Mouse (Mus musculus) liver, postnatal 0 days (tissue): ENCODE data around the gene S100a6. TPM values are rescaled to one million over a fixed set of nuclear protein-coding genes. Genes with fewer than 3 reads are reported as not detected.

ENCODE experiments used
- ATAC-seq: fragments of 200-750 bp; cut with Nextera tagmentation; 2 replicates; pipeline ENCODE4 v1.8.0; 2017; ENCODE audit warnings: mild to moderate bottlenecking, moderate library complexity
- DNase-seq: peaks from one replicate; pipeline ENCODE4 v3.0.0-alpha.2; 2016
- H3K27ac ChIP-seq: fragments of 300-500 bp; sonication (generic); 2 replicates; pipeline ENCODE4 v1.5.1; 2014; ENCODE audit warnings: antibody characterized with exemption, moderate library complexity, mild to moderate bottlenecking, low read depth
- H3K27me3 ChIP-seq: fragments of 300-500 bp; sonication (generic); 2 replicates; pipeline ENCODE4 v1.6.1; 2014; ENCODE audit warnings: low read length, control low read depth, mixed read lengths; ENCODE audit not compliant: insufficient read depth
- H3K36me3 ChIP-seq: fragments of 300-500 bp; sonication (generic); replicated peaks from 2 replicates; pipeline ENCODE4 v1.6.1; 2014; ENCODE audit warnings: mild to moderate bottlenecking, control low read depth, low read length, moderate library complexity, mixed read lengths; ENCODE audit not compliant: insufficient read depth
- H3K4me1 ChIP-seq: fragments of 300-500 bp; sonication (generic); 2 replicates; pipeline ENCODE4 v1.6.1; 2014; ENCODE audit warnings: antibody characterized with exemption, mild to moderate bottlenecking, control low read depth; ENCODE audit not compliant: insufficient read depth
- H3K4me2 ChIP-seq: fragments of 300-500 bp; sonication (generic); 2 replicates; pipeline ENCODE4 v1.6.1; 2014; ENCODE audit warnings: low read depth, mild to moderate bottlenecking, low read length, moderate library complexity, mixed read lengths
- H3K4me3 ChIP-seq: fragments of 300-500 bp; sonication (generic); 2 replicates; pipeline ENCODE4 v1.5.1; 2014; ENCODE audit warnings: low read depth, low read length
- H3K9ac ChIP-seq: fragments of 300-500 bp; sonication (generic); replicated peaks from 2 replicates; pipeline ENCODE4 v1.6.1; 2014; ENCODE audit warnings: mild to moderate bottlenecking, moderate library complexity
- H3K9me3 ChIP-seq: fragments of 300-500 bp; sonication (generic); 2 replicates; pipeline ENCODE4 v1.6.1; 2016; ENCODE audit warnings: mild to moderate bottlenecking, control low read depth, low read length, mixed read lengths
- CTCF ChIP-seq: sonication (generic); IDR thresholded peaks from 2 replicates; pipeline ENCODE4 v1.5.1; 2016; ENCODE audit warnings: antibody characterized with exemption, low read depth
- EP300 ChIP-seq: IDR thresholded peaks from 2 replicates; pipeline ENCODE4 v1.6.1; 2016; ENCODE audit warnings: antibody characterized with exemption, low read depth, mild to moderate bottlenecking
- WGBS: fragments of 180-500 bp; shearing (Covaris S2); extraction: QIAGEN DNeasy Blood & Tissue Kit; methylation state at CpG from one replicate; pipeline ENCODE4 v1.1.7; 2014; ENCODE audit not compliant: insufficient replicate concordance; 5-methylcytosine and 5-hydroxymethylcytosine counted together
- polyA plus RNA-seq: library from polyadenylated mRNA; unstranded; fragments of >200 nt; fragmentation: Nextera tagmentation; extraction: Ambion mirVana; gene quantifications from 2 replicates; pipeline ENCODE4 v1.2.1, GENCODE M21; 2015

Gene S100a6
- polyA plus RNA-seq, 1 experiment from 2014 or later: 55.6 TPM

GRCm38 (mm10) chr3:90653717-90654116, 41.0 kb downstream of the S100a6 start, which contains the start of gene S100a7a:
Gene S100a7a (plus strand): TSS chr3:90654017.
- no peaks in the 10 kb centered on the region for H3K36me3 ChIP-seq
- peak; percentile 2 for DNase-seq
- ATAC-seq: no peak
- H3K4me3 ChIP-seq: no peak within 1 kb of the TSS
- no peak within 1 kb of the TSS for H3K9ac ChIP-seq
- no peak within 1 kb of the TSS for H3K27ac ChIP-seq
- TF ChIP-seq CTCF (no peak), EP300 (no peak)
- H3K4me1 ChIP-seq: no peaks in the 10 kb centered on the region
- no peaks in the 10 kb centered on the region for H3K9me3 ChIP-seq
- no peak within 1 kb of the TSS for H3K4me2 ChIP-seq
- no peaks in the 10 kb centered on the region for H3K27me3 ChIP-seq

GRCm38 (mm10) chr3:90657405-90657804, 44.7 kb downstream of the S100a6 start:
- H3K4me3 ChIP-seq: no peak overlapping the region
- no peaks in the 10 kb centered on the region for H3K4me1 ChIP-seq
- no peak for TF ChIP-seq EP300
- TF ChIP-seq CTCF: peak; percentile 53
- 52% methylated on average over 4 of the region's 4 CpGs for WGBS
- H3K9ac ChIP-seq: no peak overlapping the region
- ATAC-seq: no peak
- peak; percentile 23 for DNase-seq
- H3K9me3 ChIP-seq: no peaks in the 10 kb centered on the region
- H3K27ac ChIP-seq: no peak overlapping the region
- no peaks in the 10 kb centered on the region for H3K27me3 ChIP-seq
- H3K4me2 ChIP-seq: no peak overlapping the region; the same call in 1 of the 2 replicates
- no peaks in the 10 kb centered on the region for H3K36me3 ChIP-seq

- Histone ChIP-seq H3K27me3 (no peaks in the 10 kb centered on the region), H3K4me1 (no peaks in the 10 kb centered on the region), H3K27ac (peak overlapping the region; percentile 57), H3K4me2 (peak overlapping the region; percentile 5), H3K36me3 (no peaks in the 10 kb centered on the region), H3K9ac (no peak overlapping the region), H3K4me3 (no peak overlapping the region), H3K9me3 (no peaks in the 10 kb centered on the region)
- TF ChIP-seq EP300 (peak; percentile 71; the same call in 1 of the 2 replicates), CTCF (no peak)
- peak; percentile 43 for ATAC-seq
- peak; percentile 38 for DNase-seq
These were observed 46.8 kb downstream of the S100a6 start for GRCm38 (mm10) chr3:90659364-90660044.

- Histone ChIP-seq H3K4me1 (no peaks in the 10 kb centered on the region), H3K27me3 (no peaks in the 10 kb centered on the region), H3K4me3 (no peak overlapping the region), H3K9ac (no peak overlapping the region), H3K27ac (no peak overlapping the region), H3K4me2 (no peak overlapping the region), H3K9me3 (no peaks in the 10 kb centered on the region), H3K36me3 (no peaks in the 10 kb centered on the region)
- TF ChIP-seq EP300: no peak
- peak; percentile 60 for TF ChIP-seq CTCF
- no peak for ATAC-seq
- 55% methylated on average over 2 of the region's 2 CpGs for WGBS
- DNase-seq: no peak
These were observed 51.5 kb downstream of the S100a6 start for GRCm38 (mm10) chr3:90664219-90664618.

- Histone ChIP-seq H3K36me3 (no peaks in the 10 kb centered on the region), H3K9ac (peak within 1 kb of the TSS; percentile 50), H3K4me1 (no peaks in the 10 kb centered on the region), H3K4me2 (peak within 1 kb of the TSS; percentile 7; the same call in 1 of the 2 replicates), H3K4me3 (peak within 1 kb of the TSS; percentile 38), H3K27ac (peak within 1 kb of the TSS; percentile 69), H3K27me3 (no peaks in the 10 kb centered on the region), H3K9me3 (no peaks in the 10 kb centered on the region)
- DNase-seq (peak; percentile 71), ATAC-seq (peak; percentile 45)
- WGBS: 49% methylated on average over 8 of the region's 8 CpGs
- no peak for TF ChIP-seq CTCF
- TF ChIP-seq EP300: peak; percentile 50; the same call in 1 of the 2 replicates
These were observed 56.2 kb downstream of the S100a6 start, which contains the start of gene S100a8 for GRCm38 (mm10) chr3:90668846-90669245. Gene S100a8 (plus strand): TSS chr3:90668978.

Other genes with a start within 250 kb of the S100a6 start
- 0.58 and 0.69 TPM in 2 replicates for gene Slc27a3, start 222.9 kb upstream of the S100a6 start, polyA plus RNA-seq
- 4.0 and 4.6 TPM in 2 replicates for gene Ints3, start 179.3 kb upstream of the S100a6 start, polyA plus RNA-seq
- gene Npr1, start 147.0 kb upstream of the S100a6 start, polyA plus RNA-seq: 5.9 and 6.2 TPM in 2 replicates
- 23.1 and 27.6 TPM in 2 replicates for gene Ilf2, start 136.8 kb upstream of the S100a6 start, polyA plus RNA-seq
- 23.6 and 24.2 TPM in 2 replicates for gene Snapin, start 121.8 kb upstream of the S100a6 start, polyA plus RNA-seq
- gene Chtop, start 103.4 kb upstream of the S100a6 start, polyA plus RNA-seq: 39.9 and 42.9 TPM in 2 replicates
- gene S100a1, start 98.5 kb upstream of the S100a6 start, polyA plus RNA-seq: 116 and 118 TPM in 2 replicates
- 35.5 and 36.1 TPM in 2 replicates for gene S100a13, start 98.4 kb upstream of the S100a6 start, polyA plus RNA-seq
- gene S100a14, start 86.0 kb upstream of the S100a6 start, polyA plus RNA-seq: 0.09 TPM in 1 of 2 replicates, not detected in the other
- gene S100a16, start 75.6 kb upstream of the S100a6 start, polyA plus RNA-seq: 41.3 and 43.5 TPM in 2 replicates
- gene S100a3, start 52.3 kb upstream of the S100a6 start, polyA plus RNA-seq: not detected in 2 replicates
- not detected in 2 replicates for gene S100a2, start 22.6 kb upstream of the S100a6 start, polyA plus RNA-seq
- gene Gm42674, start 11.0 kb upstream of the S100a6 start, polyA plus RNA-seq: not detected in 2 replicates
- gene S100a4, start 9.1 kb upstream of the S100a6 start, polyA plus RNA-seq: 4.0 and 4.6 TPM in 2 replicates
- not detected in 2 replicates for gene S100a5, start 4.4 kb upstream of the S100a6 start, polyA plus RNA-seq
- gene S100a7a, start 41.1 kb downstream of the S100a6 start, polyA plus RNA-seq: not detected in 2 replicates
- gene S100a8, start 56.1 kb downstream of the S100a6 start, polyA plus RNA-seq: 3,883 and 4,059 TPM in 2 replicates
- gene S100a9, start 82.8 kb downstream of the S100a6 start, polyA plus RNA-seq: 2,494 and 2,662 TPM in 2 replicates
- not detected in 2 replicates for gene Pglyrp4, start 114.0 kb downstream of the S100a6 start, polyA plus RNA-seq
- gene Gm5849, start 165.0 kb downstream of the S100a6 start, polyA plus RNA-seq: not detected in 2 replicates